Mouse (Mus musculus): ENCODE data around the gene Tmem52b. TPM values are rescaled to one million over a fixed set of nuclear protein-coding genes. Genes with fewer than 3 reads are reported as not detected.

Gene Tmem52b
- polyA plus RNA-seq, 1 experiment, result 0.02 TPM

DNA sequence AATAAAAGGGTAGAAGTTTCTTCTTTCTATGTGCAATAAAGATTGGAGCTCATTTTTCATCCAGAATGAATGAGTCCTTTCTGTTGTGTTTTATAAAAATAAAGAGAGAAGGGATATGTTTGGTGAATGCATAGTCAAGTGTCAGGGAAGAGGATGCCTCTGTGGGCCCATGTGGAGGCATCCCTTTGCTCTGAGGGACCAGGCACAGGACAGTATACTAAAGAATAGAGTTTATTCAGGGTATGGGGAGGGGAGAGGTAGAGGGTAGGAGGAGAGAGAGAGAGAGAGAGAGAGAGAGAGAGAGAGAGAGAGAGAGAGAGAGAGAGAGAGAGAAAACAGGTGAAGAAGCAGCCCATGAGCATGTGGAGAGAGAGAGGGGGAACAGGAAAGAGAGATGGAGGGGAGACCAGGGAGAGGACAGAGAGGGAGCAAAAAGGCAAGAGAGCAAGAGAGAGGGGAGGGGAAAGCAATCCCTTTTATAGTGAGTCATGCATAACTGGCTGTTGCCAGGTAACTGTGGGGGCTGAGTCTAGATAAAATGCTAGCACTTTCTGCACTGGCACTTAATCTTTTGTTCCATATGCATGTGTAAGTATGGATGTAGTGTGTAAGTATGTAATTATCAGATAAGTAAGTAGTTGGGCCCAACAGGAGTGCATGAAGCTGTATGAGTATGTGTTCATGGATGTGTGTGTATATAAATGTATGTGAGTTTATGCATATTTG is 45.1 kb downstream of the Tmem52b start:
- no peaks in the 10 kb centered on the region for H3K79me3 ChIP-seq (ENCODE audit: low read depth)
- H3K79me2 ChIP-seq (ENCODE audit: control insufficient read depth, insufficient read depth), result no peaks in the 10 kb centered on the region
- no peaks in the 10 kb centered on the region for H3K27me3 ChIP-seq (ENCODE audit: control insufficient read depth, insufficient read depth, insufficient read length)
- no peak overlapping the region for H3K4me3 ChIP-seq (ENCODE audit: insufficient read depth, poor library complexity, severe bottlenecking)
- no peaks in the 10 kb centered on the region for H3K36me3 ChIP-seq (ENCODE audit: control insufficient read depth, insufficient read depth)
- H3ac ChIP-seq (ENCODE audit: control insufficient read depth, insufficient read length, low read depth), result no peak overlapping the region
- no peak for TF ChIP-seq CTCF (IDR thresholded peaks at IDR 0.05; ENCODE audit: control insufficient read depth, insufficient read depth, insufficient read length)
- no peak for TF ChIP-seq MAX (IDR thresholded peaks at IDR 0.05)
- no peak for TF ChIP-seq CEBPB (IDR thresholded peaks at IDR 0.05; ENCODE audit: low read depth)
- no peak for TF ChIP-seq MYOG (IDR thresholded peaks at IDR 0.05; ENCODE audit: control insufficient read depth, extremely low read depth, insufficient read length)
- no peak for TF ChIP-seq USF1 (IDR thresholded peaks at IDR 0.05; ENCODE audit: low read depth)
- TF ChIP-seq FOSL1 (IDR thresholded peaks at IDR 0.05; ENCODE audit: insufficient read depth, low read length, poor library complexity, severe bottlenecking), result no peak
- TF ChIP-seq MYOD1 (IDR thresholded peaks at IDR 0.05; ENCODE audit: control insufficient read depth, insufficient read length, low read depth), result no peak

GRCm38 (mm10) chr6:129558946-129559640 is 46.7 kb downstream of the Tmem52b start:
- no peaks in the 10 kb centered on the region for H3K27me3 ChIP-seq (ENCODE audit: control insufficient read depth, insufficient read depth, insufficient read length)
- H3K79me3 ChIP-seq (ENCODE audit: low read depth), result no peaks in the 10 kb centered on the region
- H3K79me2 ChIP-seq (ENCODE audit: control insufficient read depth, insufficient read depth), result no peaks in the 10 kb centered on the region
- no peaks in the 10 kb centered on the region for H3K36me3 ChIP-seq (ENCODE audit: control insufficient read depth, insufficient read depth)
- no peak overlapping the region for H3ac ChIP-seq (ENCODE audit: control insufficient read depth, insufficient read length, low read depth)
- H3K4me3 ChIP-seq (ENCODE audit: insufficient read depth, poor library complexity, severe bottlenecking), result no peak overlapping the region
- TF ChIP-seq MAX (IDR thresholded peaks at IDR 0.05) (peak; percentile 88), CEBPB (IDR thresholded peaks at IDR 0.05; ENCODE audit: low read depth) (no peak), MYOD1 (IDR thresholded peaks at IDR 0.05; ENCODE audit: control insufficient read depth, insufficient read length, low read depth) (no peak), CTCF (IDR thresholded peaks at IDR 0.05; ENCODE audit: control insufficient read depth, insufficient read depth, insufficient read length) (peak; percentile 70), USF1 (IDR thresholded peaks at IDR 0.05; ENCODE audit: low read depth) (peak; percentile 69), FOSL1 (IDR thresholded peaks at IDR 0.05; ENCODE audit: insufficient read depth, low read length, poor library complexity, severe bottlenecking) (no peak), MYOG (IDR thresholded peaks at IDR 0.05; ENCODE audit: control insufficient read depth, extremely low read depth, insufficient read length) (no peak)

GRCm38 (mm10) chr6:129559641-129560027 is 47.3 kb downstream of the Tmem52b start:
- no peak for TF ChIP-seq MAX (IDR thresholded peaks at IDR 0.05)
- Histone ChIP-seq H3K79me3 (ENCODE audit: low read depth) (no peaks in the 10 kb centered on the region), H3K36me3 (ENCODE audit: control insufficient read depth, insufficient read depth) (no peaks in the 10 kb centered on the region), H3K4me3 (ENCODE audit: insufficient read depth, poor library complexity, severe bottlenecking) (no peak overlapping the region), H3ac (ENCODE audit: control insufficient read depth, insufficient read length, low read depth) (no peak overlapping the region), H3K27me3 (ENCODE audit: control insufficient read depth, insufficient read depth, insufficient read length) (no peaks in the 10 kb centered on the region), H3K79me2 (ENCODE audit: control insufficient read depth, insufficient read depth) (no peaks in the 10 kb centered on the region)

- H3K79me3 ChIP-seq (ENCODE audit: low read depth), result no peaks in the 10 kb centered on the region
- no peaks in the 10 kb centered on the region for H3K79me2 ChIP-seq (ENCODE audit: control insufficient read depth, insufficient read depth)
- no peaks in the 10 kb centered on the region for H3K27me3 ChIP-seq (ENCODE audit: control insufficient read depth, insufficient read depth, insufficient read length)
- H3ac ChIP-seq (ENCODE audit: control insufficient read depth, insufficient read length, low read depth), result no peak overlapping the region
- no peaks in the 10 kb centered on the region for H3K36me3 ChIP-seq (ENCODE audit: control insufficient read depth, insufficient read depth)
- no peak overlapping the region for H3K4me3 ChIP-seq (ENCODE audit: insufficient read depth, poor library complexity, severe bottlenecking)
- TF ChIP-seq MYOD1 (IDR thresholded peaks at IDR 0.05; ENCODE audit: control insufficient read depth, insufficient read length, low read depth) (no peak), FOSL1 (IDR thresholded peaks at IDR 0.05; ENCODE audit: insufficient read depth, low read length, poor library complexity, severe bottlenecking) (no peak)
Measured at GRCm38 (mm10) chr6:129565257-129565656, 52.9 kb downstream of the Tmem52b start.

Other genes starting within 250 kb of the Tmem52b start
- not detected for gene Cd69, start 237.1 kb upstream of the Tmem52b start, polyA plus RNA-seq (2012; fragmentation: generic; extraction: Trizol)
- gene 4922502D21Rik, start 180.8 kb upstream of the Tmem52b start, polyA plus RNA-seq (2012; fragmentation: generic; extraction: Trizol), result not detected
- not detected for gene Clec12a, start 169.9 kb upstream of the Tmem52b start, polyA plus RNA-seq (2012; fragmentation: generic; extraction: Trizol)
- gene Clec12b, start 126.7 kb upstream of the Tmem52b start, polyA plus RNA-seq (2012; fragmentation: generic; extraction: Trizol), result not detected
- gene Clec1b, start 115.3 kb upstream of the Tmem52b start, polyA plus RNA-seq (2012; fragmentation: generic; extraction: Trizol), result not detected
- not detected for gene Clec9a, start 103.7 kb upstream of the Tmem52b start, polyA plus RNA-seq (2012; fragmentation: generic; extraction: Trizol)
- gene Clec1a, start 60.6 kb upstream of the Tmem52b start, polyA plus RNA-seq (2012; fragmentation: generic; extraction: Trizol), result 0.18 TPM
- 0.99 TPM for gene Olr1, start 5.4 kb upstream of the Tmem52b start, polyA plus RNA-seq (2012; fragmentation: generic; extraction: Trizol)
- gene Gabarapl1, start 20.6 kb downstream of the Tmem52b start, polyA plus RNA-seq (2012; fragmentation: generic; extraction: Trizol), result 64.3 TPM
- not detected for gene Klre1, start 65.3 kb downstream of the Tmem52b start, polyA plus RNA-seq (2012; fragmentation: generic; extraction: Trizol)
- gene Klrd1, start 79.2 kb downstream of the Tmem52b start, polyA plus RNA-seq (2012; fragmentation: generic; extraction: Trizol), result not detected
- not detected for gene Klrk1, start 111.3 kb downstream of the Tmem52b start, polyA plus RNA-seq (2012; fragmentation: generic; extraction: Trizol)
- not detected for gene Klrc3, start 130.8 kb downstream of the Tmem52b start, polyA plus RNA-seq (2012; fragmentation: generic; extraction: Trizol)
- gene Klrc2, start 148.1 kb downstream of the Tmem52b start, polyA plus RNA-seq (2012; fragmentation: generic; extraction: Trizol), result not detected
- not detected for gene Klrc1, start 166.4 kb downstream of the Tmem52b start, polyA plus RNA-seq (2012; fragmentation: generic; extraction: Trizol)
- gene Klri1, start 204.6 kb downstream of the Tmem52b start, polyA plus RNA-seq (2012; fragmentation: generic; extraction: Trizol), result not detected
- not detected for gene Klri2, start 227.9 kb downstream of the Tmem52b start, polyA plus RNA-seq (2012; fragmentation: generic; extraction: Trizol)